8 mouse cellular contexts compared by ENCODE assay signal in genomic region chr7:101679591-101679990, GRCm38 (mm10). TPM values are rescaled to one million over a fixed set of nuclear protein-coding genes. Genes with fewer than 3 reads are reported as not detected.
A peak's percentile ranks its signal among the peaks of the same experiment; 100 is the strongest.
DNase-seq lines count a peak whose midpoint lies in the region; ATAC-seq and TF ChIP-seq lines count a peak whose summit lies in the region.

No protein-coding gene starts in this region.

- WGBS in hindbrain, embryonic 13.5 days, result 11% methylated on average over 7 of the region's 7 CpGs

- peak; percentile 52 to 88 (median 72) for TF ChIP-seq CTCF in MEL (IDR thresholded peaks at IDR 0.05 in 2 of 3, conservative IDR thresholded peaks at IDR 0.05 in 1 of 3; ENCODE audit: control insufficient read depth in 1 of 3, insufficient read depth in 1 of 3, low read depth in 2 of 3, low read length in 3 of 3, poor library complexity in 1 of 3, severe bottlenecking in 1 of 3)

- H3K79me2 ChIP-seq in MEL (ENCODE audit: control insufficient read depth, insufficient read depth, low read length, poor library complexity), result 0 out of 2 replicates have a peak, but pooled peaks cover 1% of the 10 kb centered on the region

- no peak overlapping the region for H3K9ac ChIP-seq in MEL (ENCODE audit: control insufficient read depth, low read depth, low read length, poor library complexity, severe bottlenecking)
- 0 out of 2 replicates have a peak overlapping the region, but pooled peaks have one; percentile 30 for H3K9ac ChIP-seq in hindbrain, embryonic 13.5 days

- no peaks in the 10 kb centered on the region for H3K9me3 ChIP-seq in MEL (replicated peaks; ENCODE audit: insufficient read depth, low read length)
- H3K9me3 ChIP-seq in hindbrain, embryonic 13.5 days, result no peaks in the 10 kb centered on the region

- no peak for TF ChIP-seq EP300 in MEL (IDR thresholded peaks at IDR 0.05; ENCODE audit: low read depth in 1 of 2, low read length in 2 of 2)

- TF ChIP-seq POLR2A in MEL (IDR thresholded peaks at IDR 0.05; ENCODE audit: control insufficient read depth in 1 of 2, insufficient read depth in 1 of 2, low read depth in 1 of 2, low read length in 2 of 2, poor library complexity in 1 of 2), result no peak

- H3K36me3 ChIP-seq in MEL (ENCODE audit: control insufficient read depth in 1 of 2, insufficient read depth in 2 of 2, low read length in 2 of 2), result peaks cover 0 to 3% of the 10 kb centered on the region in 2 experiments; a peak in 1 of 4 replicates
- H3K36me3 ChIP-seq in hindbrain, embryonic 13.5 days, result no peaks in the 10 kb centered on the region

- no peak overlapping the region for H3K4me3 ChIP-seq in MEL (ENCODE audit: control insufficient read depth in 1 of 2, insufficient read depth in 1 of 2, low read depth in 2 of 2, low read length in 2 of 2)
- H3K4me3 ChIP-seq in hindbrain, embryonic 13.5 days, result no peak overlapping the region

- no peaks in the 10 kb centered on the region for H3K27me3 ChIP-seq in MEL (ENCODE audit: control insufficient read depth in 1 of 2, insufficient read depth in 2 of 2, low read length in 2 of 2)
- H3K27me3 ChIP-seq in hindbrain, embryonic 13.5 days, result no peaks in the 10 kb centered on the region

- TF ChIP-seq RAD21 in MEL (IDR thresholded peaks at IDR 0.05; ENCODE audit: low read depth, low read length), result peak; percentile 66

- H3K4me1 ChIP-seq in MEL (ENCODE audit: control insufficient read depth in 1 of 2, insufficient read depth in 2 of 2, low read length in 2 of 2), result peaks cover 0 to 14% of the 10 kb centered on the region in 2 experiments; a peak in 2 of 4 replicates
- peaks cover 49% of the 10 kb centered on the region for H3K4me1 ChIP-seq in hindbrain, embryonic 13.5 days (replicated peaks)

- peak; percentile 54 for DNase-seq in MEL (ENCODE audit: low read depth, low spot score)
- peak; percentile 91 to 92 for DNase-seq in cerebellum, postnatal 10 days
- DNase-seq in frontal cortex, postnatal 25 days (ENCODE audit: low spot score in 2 of 2), result peak; percentile 64 to 66
- peak; percentile 82 to 90 for DNase-seq in layer of hippocampus, postnatal 10 days (ENCODE audit: low spot score in 2 of 2)
- peak; percentile 87 for DNase-seq in lung, postnatal 10 days
- DNase-seq in retina, adult 2 months (ENCODE audit: low read depth, low spot score), result peak; percentile 22
- DNase-seq in thymus, postnatal 14 days, result peak; percentile 82

- no peak overlapping the region for H3K27ac ChIP-seq in MEL (ENCODE audit: control insufficient read depth, low read depth, low read length)
- H3K27ac ChIP-seq in hindbrain, embryonic 13.5 days, result no peak overlapping the region

- H3K4me2 ChIP-seq in hindbrain, embryonic 13.5 days, result no peak overlapping the region

- peak; percentile 86 for ATAC-seq in hindbrain, embryonic 13.5 days (ENCODE audit: low FRiP score)

TF ChIP-seq in MEL, 35 proteins besides CTCF, POLR2A, EP300 and RAD21:
- TF ChIP-seq ZNF384 (IDR thresholded peaks at IDR 0.05; ENCODE audit: low read depth, low read length) (no peak), RCOR1 (IDR thresholded peaks at IDR 0.05; ENCODE audit: low read depth, low read length) (no peak), NELFE (IDR thresholded peaks at IDR 0.05; ENCODE audit: low read depth, low read length) (no peak), MYC (IDR thresholded peaks at IDR 0.05; ENCODE audit: low read depth, low read length) (no peak), TCF12 (IDR thresholded peaks at IDR 0.05; ENCODE audit: low read depth, low read length) (no peak), USF2 (IDR thresholded peaks at IDR 0.05; ENCODE audit: borderline replicate concordance in 1 of 2, insufficient read depth in 1 of 2, low read depth in 1 of 2, low read length in 2 of 2) (no peak), BHLHE40 (IDR thresholded peaks at IDR 0.05; ENCODE audit: borderline replicate concordance, low read depth, low read length) (no peak), NRF1 (IDR thresholded peaks at IDR 0.05; ENCODE audit: insufficient read depth, low read depth, low read length, poor library complexity, severe bottlenecking) (no peak), SMC3 (IDR thresholded peaks at IDR 0.05; ENCODE audit: low read depth, low read length) (peak; percentile 66), ZC3H11A (IDR thresholded peaks at IDR 0.05; ENCODE audit: low read depth, low read length) (peak; percentile 49; the same call in 1 of the 2 replicates), MYB (IDR thresholded peaks at IDR 0.05; ENCODE audit: low read depth, low read length) (no peak), ZKSCAN1 (IDR thresholded peaks at IDR 0.05; ENCODE audit: low read depth, low read length) (no peak)

RNA-seq across cellular contexts. Expression of gene Clpb, which starts 16.2 kb away (rescaled TPM):
- 59.0 and 84.5 TPM in 2 replicates for total RNA-seq in MEL (2012; rRNA removed)
- 10 to 100 TPM in 1 of 2 experiments, not detected in 1; 71.5 TPM for polyA plus RNA-seq in MEL (2012; ENCODE audit: insufficient read depth in 1 of 2, insufficient read length in 2 of 2, low read depth in 1 of 2, low replicate concordance in 2 of 2, missing spikeins in 1 of 2)
- polyA plus RNA-seq in hindbrain, embryonic 13.5 days (2015; fragmentation: Nextera tagmentation; extraction: Ambion mirVana), result 34.0 and 34.6 TPM in 2 replicates
- 10 to 100 TPM; 42.8 to 47.1 TPM for total RNA-seq in layer of hippocampus, postnatal 10 days (2021)

Comparison
In these comparisons a context has a peak if more than half of its experiments do, and no peak if none do; other contexts are left out.
1. DNase-seq: peak in every context shown above with its lines; median percentile 92 in cerebellum, postnatal 10 days; 87 in lung, postnatal 10 days; 86 in layer of hippocampus, postnatal 10 days; 82 in thymus, postnatal 14 days; 65 in frontal cortex, postnatal 25 days; 54 in MEL; 22 in retina, adult 2 months.